Mouse (Mus musculus) embryonic facial prominence, embryonic 11.5 days (tissue): Measurements from ENCODE around the gene Eml1. TPM values are rescaled to one million over a fixed set of nuclear protein-coding genes. Genes with fewer than 3 reads are reported as not detected.

Experiments used
- ATAC-seq: fragments of 200-750 bp; cut with Nextera tagmentation; replicated peaks from 2 replicates; pipeline ENCODE4 v1.8.0; 2017; ENCODE audit warnings: low read depth; ENCODE audit not compliant: insufficient number of reproducible peaks, low FRiP score, low TSS enrichment
- DNase-seq: peaks from one replicate; pipeline ENCODE4 v3.0.0-alpha.2; 2015; ENCODE audit warnings: low spot score
- H3K27ac ChIP-seq: fragments of 300-500 bp; sonication (generic); replicated peaks from 2 replicates; pipeline ENCODE4 v1.5.1; 2014; ENCODE audit warnings: mild to moderate bottlenecking, low read depth, low read length, control low read depth
- H3K27me3 ChIP-seq: fragments of 300-500 bp; sonication (generic); 2 replicates; pipeline ENCODE4 v1.6.1; 2014; ENCODE audit warnings: mild to moderate bottlenecking, low read length, moderate library complexity, mixed read lengths; ENCODE audit not compliant: control insufficient read depth, insufficient read depth
- H3K36me3 ChIP-seq: fragments of 300-500 bp; sonication (generic); replicated peaks from 2 replicates; pipeline ENCODE4 v1.6.1; 2014; ENCODE audit warnings: low read depth, mild to moderate bottlenecking, low read length, moderate library complexity, mixed read lengths; ENCODE audit not compliant: control insufficient read depth, insufficient read depth
- H3K4me1 ChIP-seq: fragments of 300-500 bp; sonication (generic); 2 replicates; pipeline ENCODE4 v1.6.1; 2014; ENCODE audit warnings: low read length, mixed read lengths; ENCODE audit not compliant: control insufficient read depth, insufficient read depth
- H3K4me2 ChIP-seq: fragments of 300-500 bp; sonication (generic); 2 replicates; pipeline ENCODE4 v1.6.1; 2014; ENCODE audit warnings: low read depth, mild to moderate bottlenecking, control low read depth, low read length, moderate library complexity
- H3K4me3 ChIP-seq: fragments of 300-500 bp; sonication (generic); 2 replicates; pipeline ENCODE4 v1.5.1; 2014; ENCODE audit warnings: low read depth, low read length, control low read depth
- H3K9ac ChIP-seq: fragments of 300-500 bp; sonication (generic); replicated peaks from 2 replicates; pipeline ENCODE4 v1.6.1; 2014; ENCODE audit warnings: mild to moderate bottlenecking, control low read depth, low read length
- H3K9me3 ChIP-seq: fragments of 300-500 bp; sonication (generic); replicated peaks from 2 replicates; pipeline ENCODE4 v1.6.1; 2016; ENCODE audit warnings: mild to moderate bottlenecking, low read length, inconsistent platforms, mixed read lengths; ENCODE audit not compliant: control insufficient read depth
- WGBS: fragments of 180-500 bp; shearing (Covaris S2); extraction: QIAGEN DNeasy Blood & Tissue Kit; methylation state at CpG from one replicate; pipeline ENCODE4 v1.1.7; 2014; 5-methylcytosine and 5-hydroxymethylcytosine counted together
- polyA plus RNA-seq: library from polyadenylated mRNA; unstranded; fragments of >200 nt; fragmentation: Nextera tagmentation; extraction: Ambion mirVana; gene quantifications from 2 replicates; pipeline ENCODE4 v1.2.1, GENCODE M21; 2014

The Eml1 gene
- polyA plus RNA-seq, 1 experiment from 2014 or later: 69.7 TPM

DNA sequence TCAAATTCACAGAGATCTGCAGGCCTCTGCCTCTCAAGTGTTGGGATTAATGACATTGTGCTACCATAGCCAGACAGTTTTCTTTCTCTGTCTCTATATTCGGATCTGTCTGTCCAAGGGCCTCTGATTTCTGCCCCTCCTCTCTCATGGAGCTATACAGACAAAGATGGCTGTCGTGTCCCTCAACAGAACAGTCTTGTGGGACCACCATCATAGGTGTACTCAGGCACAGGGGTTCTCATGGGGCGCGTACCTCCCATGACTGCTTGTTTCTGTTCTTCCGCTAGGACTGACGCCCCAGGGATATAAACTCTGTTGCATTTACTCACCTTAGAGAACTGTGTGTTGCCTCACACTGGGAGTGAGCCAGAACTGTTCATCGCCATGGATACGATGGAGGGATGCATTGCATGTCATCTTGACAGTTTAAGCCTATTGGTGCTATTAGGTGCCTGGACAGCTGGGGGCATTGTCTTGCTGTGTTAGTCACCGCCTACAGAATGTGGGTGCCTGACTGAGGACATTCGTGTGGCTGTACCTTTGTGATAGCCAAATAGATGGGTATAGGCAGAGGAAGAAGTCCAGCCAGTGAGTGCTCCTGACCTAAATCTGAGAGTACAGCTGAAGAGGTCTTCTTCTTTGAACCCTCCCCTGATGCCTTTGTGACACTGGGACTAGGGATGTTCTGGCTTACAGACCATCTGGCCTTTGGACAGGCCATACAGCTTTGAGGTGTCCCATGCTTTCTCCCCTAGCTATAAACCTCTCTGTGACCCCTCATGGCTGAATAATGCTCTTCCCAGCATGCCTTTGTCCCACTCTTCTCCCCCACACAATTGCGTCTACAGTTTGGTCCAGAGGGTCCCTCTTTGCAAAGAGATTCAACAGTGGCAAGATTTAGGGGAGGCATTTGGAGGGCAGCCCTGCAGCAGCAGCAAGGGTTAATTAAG is 73.7 kb downstream of the Eml1 start:
- Histone ChIP-seq H3K9ac (no peak overlapping the region), H3K9me3 (no peaks in the 10 kb centered on the region), H3K4me3 (no peak overlapping the region), H3K4me1 (no peaks in the 10 kb centered on the region; the same call in 1 of the 2 replicates), H3K36me3 (no peaks in the 10 kb centered on the region), H3K27ac (no peak overlapping the region), H3K4me2 (no peak overlapping the region), H3K27me3 (no peaks in the 10 kb centered on the region)
- WGBS: 78% methylated on average over 11 of the region's 11 CpGs
- DNase-seq (no peak), ATAC-seq (no peak)

GRCm38 (mm10) chr12:108446721-108447120 is 76.0 kb downstream of the Eml1 start:
- DNase-seq: no peak
- WGBS: 89% methylated on average over 2 of the region's 2 CpGs
- Histone ChIP-seq H3K9me3 (no peaks in the 10 kb centered on the region), H3K4me2 (no peak overlapping the region), H3K9ac (no peak overlapping the region), H3K4me1 (no peaks in the 10 kb centered on the region; the same call in 1 of the 2 replicates), H3K4me3 (no peak overlapping the region), H3K36me3 (no peaks in the 10 kb centered on the region), H3K27ac (no peak overlapping the region), H3K27me3 (no peaks in the 10 kb centered on the region)
- no peak for ATAC-seq

- Histone ChIP-seq H3K9ac (no peak overlapping the region), H3K36me3 (no peaks in the 10 kb centered on the region), H3K27ac (no peak overlapping the region), H3K4me1 (no peaks in the 10 kb centered on the region; the same call in 1 of the 2 replicates), H3K9me3 (no peaks in the 10 kb centered on the region), H3K4me3 (no peak overlapping the region), H3K4me2 (no peak overlapping the region), H3K27me3 (no peaks in the 10 kb centered on the region)
- WGBS: 90% methylated on average over 7 of the region's 7 CpGs
- DNase-seq (no peak), ATAC-seq (no peak)
These were observed 77.6 kb downstream of the Eml1 start for GRCm38 (mm10) chr12:108448396-108448795.

DNA sequence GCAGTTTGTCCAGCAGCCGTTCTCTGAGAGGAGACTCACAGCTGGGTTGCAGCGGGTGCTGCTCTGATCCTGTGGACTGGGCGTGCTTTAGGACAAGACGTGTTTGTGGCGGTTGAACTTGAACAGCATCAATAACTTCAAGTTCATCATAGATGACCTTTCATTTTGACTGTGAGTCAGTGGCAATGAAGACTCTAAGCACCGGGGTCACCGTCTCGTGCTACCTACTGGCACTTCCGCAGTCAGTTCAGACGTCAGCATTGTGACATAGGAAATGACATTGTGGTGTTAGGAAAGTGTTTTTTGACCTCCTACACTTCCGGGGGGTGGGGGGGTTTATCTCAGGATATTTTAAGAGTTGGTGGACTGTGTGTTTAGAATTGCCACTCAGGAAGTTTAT is 79.2 kb downstream of the Eml1 start:
- no peaks in the 10 kb centered on the region for H3K4me1 ChIP-seq
- DNase-seq (no peak), ATAC-seq (no peak)
- H3K4me2 ChIP-seq: no peak overlapping the region
- no peaks in the 10 kb centered on the region for H3K9me3 ChIP-seq
- no peak overlapping the region for H3K4me3 ChIP-seq
- no peaks in the 10 kb centered on the region for H3K36me3 ChIP-seq
- H3K27ac ChIP-seq: no peak overlapping the region
- H3K27me3 ChIP-seq: no peaks in the 10 kb centered on the region
- WGBS: 79% methylated on average over 11 of the region's 11 CpGs
- H3K9ac ChIP-seq: no peak overlapping the region

GRCm38 (mm10) chr12:108450546-108450945 is 79.8 kb downstream of the Eml1 start:
- no peak overlapping the region for H3K27ac ChIP-seq
- no peak overlapping the region for H3K9ac ChIP-seq
- no peak for DNase-seq
- no peaks in the 10 kb centered on the region for H3K4me1 ChIP-seq
- WGBS: 89% methylated on average over 5 of the region's 5 CpGs
- no peaks in the 10 kb centered on the region for H3K27me3 ChIP-seq
- no peaks in the 10 kb centered on the region for H3K9me3 ChIP-seq
- ATAC-seq: no peak
- no peak overlapping the region for H3K4me3 ChIP-seq
- H3K4me2 ChIP-seq: no peak overlapping the region
- no peaks in the 10 kb centered on the region for H3K36me3 ChIP-seq

GRCm38 (mm10) chr12:108452151-108452874 is 81.6 kb downstream of the Eml1 start:
- H3K27ac ChIP-seq: no peak overlapping the region
- H3K4me3 ChIP-seq: no peak overlapping the region
- ATAC-seq (no peak), DNase-seq (no peak)
- no peaks in the 10 kb centered on the region for H3K36me3 ChIP-seq
- no peaks in the 10 kb centered on the region for H3K9me3 ChIP-seq
- WGBS: 63% methylated on average over 16 of the region's 16 CpGs
- no peak overlapping the region for H3K4me2 ChIP-seq
- H3K9ac ChIP-seq: no peak overlapping the region
- no peaks in the 10 kb centered on the region for H3K27me3 ChIP-seq
- no peaks in the 10 kb centered on the region for H3K4me1 ChIP-seq

DNA sequence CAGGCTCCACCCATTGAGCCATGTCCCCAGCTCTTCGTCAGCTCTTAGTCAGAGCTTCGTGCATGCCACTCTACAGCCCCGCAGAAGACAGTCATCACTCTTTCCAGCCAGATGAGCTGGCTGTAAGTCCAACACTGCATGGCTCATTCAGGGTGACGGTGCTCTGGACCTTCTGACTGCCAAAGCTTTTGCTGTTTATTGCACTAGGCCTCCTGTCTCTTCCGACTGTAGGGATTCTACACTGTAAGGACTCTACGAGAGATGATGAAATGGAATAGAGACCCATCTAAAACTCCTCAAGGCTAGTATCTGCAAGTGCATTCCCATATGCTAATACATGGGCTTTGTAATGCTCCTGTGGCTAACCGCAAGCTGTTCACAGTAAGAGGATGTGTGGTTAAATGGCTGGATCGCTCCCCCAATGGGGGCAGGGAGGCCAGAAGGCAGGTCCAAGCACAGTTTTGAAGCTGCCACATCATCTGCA is 82.8 kb downstream of the Eml1 start:
- 86% methylated on average over 8 of the region's 8 CpGs for WGBS
- DNase-seq: no peak
- no peaks in the 10 kb centered on the region for H3K27me3 ChIP-seq
- peaks cover 2% of the 10 kb centered on the region; the same call in 1 of the 2 replicates for H3K36me3 ChIP-seq
- no peak overlapping the region for H3K27ac ChIP-seq
- H3K9me3 ChIP-seq: no peaks in the 10 kb centered on the region
- no peak for ATAC-seq
- H3K4me3 ChIP-seq: no peak overlapping the region
- no peak overlapping the region for H3K4me2 ChIP-seq
- no peaks in the 10 kb centered on the region for H3K4me1 ChIP-seq
- H3K9ac ChIP-seq: no peak overlapping the region

- H3K4me1 ChIP-seq: no peaks in the 10 kb centered on the region
- H3K27ac ChIP-seq: no peak overlapping the region
- ATAC-seq (no peak), DNase-seq (no peak)
- peaks cover 2% of the 10 kb centered on the region; the same call in 1 of the 2 replicates for H3K36me3 ChIP-seq
- H3K4me3 ChIP-seq: no peak overlapping the region
- no peak overlapping the region for H3K4me2 ChIP-seq
- H3K9me3 ChIP-seq: no peaks in the 10 kb centered on the region
- no peaks in the 10 kb centered on the region for H3K27me3 ChIP-seq
- no peak overlapping the region for H3K9ac ChIP-seq
- whole genome bisulfite sequencing: 85% methylated on average over 4 of the region's 4 CpGs
These were observed 84.2 kb downstream of the Eml1 start for GRCm38 (mm10) chr12:108455004-108455403.
